Comparison of ENCODE assay signal across 11 mouse cellular contexts in the genomic region with DNA sequence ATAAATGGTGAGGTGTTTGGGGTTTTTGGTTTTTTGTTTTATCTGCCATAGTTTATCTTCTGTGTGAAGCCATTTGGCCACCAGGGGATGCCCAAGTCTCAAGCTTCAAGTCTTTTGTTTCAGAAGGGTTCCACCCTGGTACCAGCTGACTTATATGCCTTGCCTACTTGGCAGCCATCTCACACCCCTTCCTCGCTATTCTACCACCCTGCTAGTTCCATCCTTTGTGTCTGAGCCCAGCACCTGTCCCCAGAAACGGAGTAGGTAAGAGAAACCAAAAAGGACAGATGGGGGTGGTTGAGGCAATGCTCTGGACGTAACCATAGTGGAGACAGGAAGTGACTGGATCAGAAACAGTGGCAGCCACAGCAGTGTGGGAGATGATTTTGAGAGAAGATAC. TPM values are rescaled to one million over a fixed set of nuclear protein-coding genes. Genes with fewer than 3 reads are reported as not detected.
DNase-seq lines count a peak whose midpoint lies in the region; ATAC-seq and TF ChIP-seq lines count a peak whose summit lies in the region.
"Had no signal": no experiment of that assay in that cellular context is flagged by ENCODE, and none has a peak within 500 bp of the region (broad histone marks: within the 10 kb centered on the region; RNA-seq: fewer than 3 reads in every experiment).

No protein-coding gene starts in this region.

- no peak overlapping the region for H3K27ac ChIP-seq in cerebellum, adult 2 months (ENCODE audit: insufficient read depth, low read length)
- H3K27ac ChIP-seq in layer of hippocampus, adult 2 months = peak overlapping the region; percentile 69
- H3K27ac ChIP-seq: liver, embryonic 13.5 days had no signal

- H3K4me1 ChIP-seq in cerebellum, adult 2 months (ENCODE audit: control insufficient read depth, insufficient read depth, low read length) = no peaks in the 10 kb centered on the region

- no peak for DNase-seq in cerebellum, adult 2 months
- no peak for DNase-seq in cerebellum, adult 8-10 months
- no peak for DNase-seq in layer of hippocampus, adult 2 months (ENCODE audit: low spot score in 2 of 2)
- no peak for DNase-seq in layer of hippocampus, postnatal 25 days (ENCODE audit: extremely low spot score in 1 of 2, low spot score in 1 of 2)
- no peak for DNase-seq in urinary bladder, adult 18-20 months (ENCODE audit: low spot score in 2 of 2)
- DNase-seq: liver, embryonic 13.5 days had no signal

- ATAC-seq in common myeloid progenitor, adult 5-6 weeks (replicated peaks; ENCODE audit: low read depth, poor library complexity, severe bottlenecking) = peak; percentile 70
- ATAC-seq in megakaryocyte progenitor cell, adult 5-6 weeks (replicated peaks; ENCODE audit: poor library complexity) = peak; percentile 70; the same call in 1 of the 2 replicates
- ATAC-seq in erythroblast, adult 5-6 weeks (replicated peaks; ENCODE audit: low FRiP score, poor library complexity, severe bottlenecking) = no peak

- H3K27me3 ChIP-seq in cerebellum, adult 2 months (ENCODE audit: control insufficient read depth, insufficient read depth, low read length) = no peaks in the 10 kb centered on the region

- peak; percentile 53 for TF ChIP-seq CTCF in cerebellum, adult 2 months (IDR thresholded peaks at IDR 0.05; ENCODE audit: borderline replicate concordance, insufficient read depth, low read depth, low read length)
- peak; percentile 77 for TF ChIP-seq CTCF in layer of hippocampus, adult 2 months (conservative IDR thresholded peaks at IDR 0.05)

- TF ChIP-seq POLR2A in cerebellum, adult 2 months (IDR thresholded peaks at IDR 0.05; ENCODE audit: borderline replicate concordance, insufficient read depth, low read length) = no peak

- WGBS in cerebellum, adult 2 months = 29% methylated on average over 3 of the region's 3 CpGs

- no peak overlapping the region for H3K4me3 ChIP-seq in cerebellum, adult 2 months (replicated peaks; ENCODE audit: insufficient read depth, low read depth, low read length)
- no peak overlapping the region for H3K4me3 ChIP-seq in layer of hippocampus, adult 2 months
- H3K4me3 ChIP-seq: erythroblast, embryonic 14.5 days; liver, embryonic 13.5 days had no signal

RNA-seq across cellular contexts. Expression of a gene that starts 7.5 kb away (rescaled TPM):
- polyA plus RNA-seq in cerebellum, adult 2 months (2012; rRNA removed) = 0.47 and 0.67 TPM in 2 replicates
- under 1 TPM in 1 of 2 experiments, not detected in 1; 0.33 TPM for total RNA-seq in layer of hippocampus, adult 2 months (2021)
- not detected for total RNA-seq in layer of hippocampus, postnatal 25 days (2021)
- not detected in 2 replicates for total RNA-seq in common myeloid progenitor, adult 5-6 weeks (2017)
- total RNA-seq in megakaryocyte progenitor cell, adult 5-6 weeks (2015) = not detected in 2 replicates
- 0.07 TPM in 1 of 2 replicates, not detected in the other for total RNA-seq in megakaryocyte progenitor cell, adult 5-6 weeks (2017)
- not detected in 2 replicates for total RNA-seq in erythroblast, adult 5-6 weeks (2015; ENCODE audit: low replicate concordance)
- total RNA-seq in erythroblast, adult 5-6 weeks (2017; ENCODE audit: low replicate concordance) = not detected in 2 replicates
- polyA plus RNA-seq: erythroblast, embryonic 14.5 days; liver, embryonic 13.5 days had no signal

RNA-seq across cellular contexts. Expression of a gene that starts 8.8 kb away (rescaled TPM):
- polyA plus RNA-seq in cerebellum, adult 2 months (2012; rRNA removed) = 42.5 and 45.3 TPM in 2 replicates
- 10 to 100 TPM; 23.4 to 25.8 TPM for total RNA-seq in layer of hippocampus, adult 2 months (2021)
- total RNA-seq in layer of hippocampus, postnatal 25 days (2021) = 10 to 100 TPM; 19.7 to 23.7 TPM
- 0.09 and 0.15 TPM in 2 replicates for total RNA-seq in common myeloid progenitor, adult 5-6 weeks (2017)
- not detected in 2 replicates for total RNA-seq in megakaryocyte progenitor cell, adult 5-6 weeks (2015)
- 0.10 TPM in 1 of 2 replicates, not detected in the other for total RNA-seq in megakaryocyte progenitor cell, adult 5-6 weeks (2017)
- total RNA-seq in erythroblast, adult 5-6 weeks (2015; ENCODE audit: low replicate concordance) = not detected in 2 replicates
- total RNA-seq in erythroblast, adult 5-6 weeks (2017; ENCODE audit: low replicate concordance) = not detected in 2 replicates
- polyA plus RNA-seq: erythroblast, embryonic 14.5 days had no signal

RNA-seq across cellular contexts. Expression of a gene that starts 13.3 kb away (rescaled TPM):
- polyA plus RNA-seq in cerebellum, adult 2 months (2012; rRNA removed) = not detected in 2 replicates
- total RNA-seq in layer of hippocampus, adult 2 months (2021) = not detected
- total RNA-seq in layer of hippocampus, postnatal 25 days (2021) = not detected
- not detected in 2 replicates for total RNA-seq in common myeloid progenitor, adult 5-6 weeks (2017)
- not detected in 2 replicates for total RNA-seq in megakaryocyte progenitor cell, adult 5-6 weeks (2015)
- not detected in 2 replicates for total RNA-seq in megakaryocyte progenitor cell, adult 5-6 weeks (2017)
- total RNA-seq in erythroblast, adult 5-6 weeks (2015; ENCODE audit: low replicate concordance) = not detected in 2 replicates
- total RNA-seq in erythroblast, adult 5-6 weeks (2017; ENCODE audit: low replicate concordance) = not detected in 2 replicates
- polyA plus RNA-seq: erythroblast, embryonic 14.5 days; liver, embryonic 13.5 days; stomach, embryonic 14.5 days had no signal

RNA-seq across cellular contexts. Expression of a gene that starts 13.3 kb away (rescaled TPM):
- polyA plus RNA-seq in cerebellum, adult 2 months (2012; rRNA removed) = not detected in 2 replicates
- 1 to 10 TPM in 1 of 2 experiments, not detected in 1; 3.2 TPM for total RNA-seq in layer of hippocampus, adult 2 months (2021)
- total RNA-seq in layer of hippocampus, postnatal 25 days (2021) = 1 to 10 TPM in 1 of 2 experiments, not detected in 1; 2.9 TPM
- 0.41 and 0.63 TPM in 2 replicates for total RNA-seq in common myeloid progenitor, adult 5-6 weeks (2017)
- total RNA-seq in megakaryocyte progenitor cell, adult 5-6 weeks (2015) = 0.12 TPM in 1 of 2 replicates, not detected in the other
- not detected in 2 replicates for total RNA-seq in megakaryocyte progenitor cell, adult 5-6 weeks (2017)
- 0.84 TPM in 1 of 2 replicates, not detected in the other for total RNA-seq in erythroblast, adult 5-6 weeks (2015; ENCODE audit: low replicate concordance)
- not detected in 2 replicates for total RNA-seq in erythroblast, adult 5-6 weeks (2017; ENCODE audit: low replicate concordance)
- polyA plus RNA-seq: erythroblast, embryonic 14.5 days; liver, embryonic 13.5 days; stomach, embryonic 14.5 days had no signal

RNA-seq across cellular contexts. Expression of a gene that starts 36.3 kb away (rescaled TPM):
- polyA plus RNA-seq in cerebellum, adult 2 months (2012; rRNA removed) = 71.7 and 76.4 TPM in 2 replicates
- total RNA-seq in layer of hippocampus, adult 2 months (2021) = 10 to 100 TPM; 69.2 to 77.9 TPM
- total RNA-seq in layer of hippocampus, postnatal 25 days (2021) = 10 to 100 TPM; 64.5 to 68.6 TPM
- 14.2 and 15.9 TPM in 2 replicates for total RNA-seq in common myeloid progenitor, adult 5-6 weeks (2017)
- 8.2 and 13.1 TPM in 2 replicates for total RNA-seq in megakaryocyte progenitor cell, adult 5-6 weeks (2015)
- total RNA-seq in megakaryocyte progenitor cell, adult 5-6 weeks (2017) = 12.5 and 16.9 TPM in 2 replicates
- total RNA-seq in erythroblast, adult 5-6 weeks (2015; ENCODE audit: low replicate concordance) = 0.63 and 7.9 TPM in 2 replicates
- total RNA-seq in erythroblast, adult 5-6 weeks (2017; ENCODE audit: low replicate concordance) = 2.2 and 6.8 TPM in 2 replicates

Comparison
In these comparisons a context has a peak if more than half of its experiments do, and no peak if none do; other contexts are left out.
1. RNA of a gene that starts 8.8 kb away (total RNA-seq): 23.4 to 25.8 TPM in layer of hippocampus, adult 2 months and 19.7 to 23.7 TPM in layer of hippocampus, postnatal 25 days; 0.09 to 0.15 TPM in common myeloid progenitor, adult 5-6 weeks, 0.10 TPM in megakaryocyte progenitor cell, adult 5-6 weeks and not detected in erythroblast, adult 5-6 weeks; every median in the first group is over 10 times any median in the second.